ENCODE assay signal across 9 mouse cellular contexts in genomic region chr19:38206669-38207068, GRCm38 (mm10). TPM values are rescaled to one million over a fixed set of nuclear protein-coding genes. Genes with fewer than 3 reads are reported as not detected.
DNase-seq lines count a peak whose midpoint lies in the region; ATAC-seq and TF ChIP-seq lines count a peak whose summit lies in the region.
"Had no signal": no experiment of that assay in that cellular context is flagged by ENCODE, and none has a peak within 500 bp of the region (broad histone marks: within the 10 kb centered on the region; RNA-seq: fewer than 3 reads in every experiment).

No protein-coding gene starts in this region.

- peaks cover 7% of the 10 kb centered on the region; the same call in 1 of the 2 replicates for H3K36me3 ChIP-seq in liver, embryonic 11.5 days (ENCODE audit: control insufficient read depth, insufficient read depth, low read length)

- no peak overlapping the region for H3K4me2 ChIP-seq in liver, embryonic 11.5 days

- ATAC-seq in liver, embryonic 11.5 days (replicated peaks; ENCODE audit: low FRiP score), result no peak
- ATAC-seq in megakaryocyte progenitor cell, adult 5-6 weeks (replicated peaks; ENCODE audit: poor library complexity), result no peak

- no peak for TF ChIP-seq POLR2A in embryonic fibroblast, embryonic 13.5 days (IDR thresholded peaks at IDR 0.05; ENCODE audit: low read depth, low read length)
- no peak for TF ChIP-seq POLR2A in olfactory bulb, adult 2 months (IDR thresholded peaks at IDR 0.05; ENCODE audit: insufficient read depth, low read depth, low read length)

- H3K4me1 ChIP-seq in liver, embryonic 11.5 days (replicated peaks; ENCODE audit: control insufficient read depth, insufficient read depth, low read length), result no peaks in the 10 kb centered on the region
- H3K4me1 ChIP-seq in embryonic fibroblast, embryonic 13.5 days (ENCODE audit: control insufficient read depth, insufficient read depth, low read length), result no peaks in the 10 kb centered on the region
- H3K4me1 ChIP-seq in olfactory bulb, adult 2 months (ENCODE audit: control insufficient read depth, insufficient read depth, low read length), result no peaks in the 10 kb centered on the region

- 58% methylated on average over 9 of the region's 9 CpGs for WGBS in liver, embryonic 11.5 days
- WGBS in olfactory bulb, adult 2 months, result 51% methylated on average over 9 of the region's 9 CpGs

- no peak overlapping the region for H3K9ac ChIP-seq in liver, embryonic 11.5 days (ENCODE audit: low read depth, low read length)

- peak; percentile 47; the same call in 1 of the 2 replicates for TF ChIP-seq CTCF in embryonic fibroblast, embryonic 13.5 days (IDR thresholded peaks at IDR 0.05; ENCODE audit: borderline replicate concordance, insufficient read depth, low read length)
- TF ChIP-seq CTCF in olfactory bulb, adult 2 months (IDR thresholded peaks at IDR 0.05; ENCODE audit: insufficient read depth, low read depth, low read length), result peak; percentile 63

- H3K4me3 ChIP-seq in liver, embryonic 11.5 days (ENCODE audit: low read depth, low read length), result no peak overlapping the region
- H3K4me3 ChIP-seq in embryonic fibroblast, embryonic 13.5 days (ENCODE audit: insufficient read depth, low read length), result no peak overlapping the region
- H3K4me3 ChIP-seq in olfactory bulb, adult 2 months (ENCODE audit: insufficient read depth, low read depth, low read length), result no peak overlapping the region

- no peaks in the 10 kb centered on the region for H3K27me3 ChIP-seq in liver, embryonic 11.5 days (replicated peaks; ENCODE audit: control insufficient read depth, insufficient read depth, low read length)
- H3K27me3 ChIP-seq: CH12.LX had no signal

- no peaks in the 10 kb centered on the region for H3K9me3 ChIP-seq in liver, embryonic 11.5 days (ENCODE audit: control insufficient read depth, low read length)

- DNase-seq in cerebellum, postnatal 14 days, result peak; percentile 50 to 64
- no peak for DNase-seq in cerebellum, adult 9-10 months
- peak; percentile 22 for DNase-seq in liver
- DNase-seq in liver, embryonic 11.5 days (ENCODE audit: low spot score), result no peak
- no peak for DNase-seq in urinary bladder, adult 2 months (ENCODE audit: low spot score)

- no peak overlapping the region for H3K27ac ChIP-seq in liver, embryonic 11.5 days (ENCODE audit: low read depth, low read length)
- no peak overlapping the region for H3K27ac ChIP-seq in embryonic fibroblast, embryonic 13.5 days (ENCODE audit: insufficient read depth, low read length)
- no peak overlapping the region for H3K27ac ChIP-seq in olfactory bulb, adult 2 months (ENCODE audit: insufficient read depth, low read depth, low read length)

RNA-seq across cellular contexts. Expression of gene Fra10ac1, which starts 17.3 kb away (rescaled TPM):
- 35.0 and 35.9 TPM in 2 replicates for polyA plus RNA-seq in liver, embryonic 11.5 days (2014; fragmentation: Nextera tagmentation; extraction: Ambion mirVana)
- polyA plus RNA-seq in embryonic fibroblast, embryonic 13.5 days (2011; ENCODE audit: insufficient read length, low read depth, missing spikeins), result 19.3 and 21.2 TPM in 2 replicates
- polyA plus RNA-seq in olfactory bulb, adult 2 months (2012; ENCODE audit: insufficient read depth, insufficient read length, low replicate concordance, missing spikeins), result not detected in 2 replicates
- total RNA-seq in megakaryocyte progenitor cell, adult 5-6 weeks (2015), result 31.1 and 33.8 TPM in 2 replicates
- 38.8 and 52.2 TPM in 2 replicates for total RNA-seq in megakaryocyte progenitor cell, adult 5-6 weeks (2017)
- polyA plus RNA-seq in urinary bladder, adult 2 months (2012; rRNA removed), result 18.4 and 21.1 TPM in 2 replicates

RNA-seq across cellular contexts. Expression of gene Lgi1, which starts 57.7 kb away (rescaled TPM):
- polyA plus RNA-seq in liver, embryonic 11.5 days (2014; fragmentation: Nextera tagmentation; extraction: Ambion mirVana), result 0.16 and 0.19 TPM in 2 replicates
- polyA plus RNA-seq in embryonic fibroblast, embryonic 13.5 days (2011; ENCODE audit: insufficient read length, low read depth, missing spikeins), result 0.16 TPM in 1 of 2 replicates, not detected in the other
- polyA plus RNA-seq in olfactory bulb, adult 2 months (2012; ENCODE audit: insufficient read depth, insufficient read length, low replicate concordance, missing spikeins), result not detected in 2 replicates
- total RNA-seq in megakaryocyte progenitor cell, adult 5-6 weeks (2015), result 0.02 TPM in 1 of 2 replicates, not detected in the other
- not detected in 2 replicates for total RNA-seq in megakaryocyte progenitor cell, adult 5-6 weeks (2017)
- 1.0 and 1.4 TPM in 2 replicates for polyA plus RNA-seq in urinary bladder, adult 2 months (2012; rRNA removed)

Comparison
In these comparisons a context has a peak if more than half of its experiments do, and no peak if none do; other contexts are left out.
1. DNase-seq: peak in cerebellum, postnatal 14 days (2 of 2) and liver (single experiment); none in cerebellum, adult 9-10 months (single experiment), liver, embryonic 11.5 days (single experiment) and urinary bladder, adult 2 months (single experiment).
2. RNA of gene Fra10ac1, which starts 17.3 kb away (polyA plus RNA-seq): 35.0 to 35.9 TPM in liver, embryonic 11.5 days, 19.3 to 21.2 TPM in embryonic fibroblast, embryonic 13.5 days and 18.4 to 21.1 TPM in urinary bladder, adult 2 months; not detected in olfactory bulb, adult 2 months; every median in the first group is over 10 times any median in the second.
3. RNA of gene Lgi1, which starts 57.7 kb away (polyA plus RNA-seq): not detected in olfactory bulb, adult 2 months; 1.0 to 1.4 TPM in urinary bladder, adult 2 months, 0.16 to 0.19 TPM in liver, embryonic 11.5 days and 0.16 TPM in embryonic fibroblast, embryonic 13.5 days; every median in the first group is over 10 times any median in the second.